Mouse (Mus musculus) olfactory bulb, adult 2 months (tissue): ENCODE measurements around the gene Cplx3.

ENCODE experiments used
- CTCF ChIP-seq: fragments of 200-500 bp; IDR thresholded peaks from 2 replicates; pipeline ENCODE4 v1.5.1; 2012; ENCODE audit warnings: low read depth, mild to moderate bottlenecking, low read length, moderate library complexity; ENCODE audit not compliant: insufficient read depth
- POLR2A ChIP-seq: fragments of 200-500 bp; IDR thresholded peaks from 2 replicates; pipeline ENCODE4 v1.6.1; 2012; ENCODE audit warnings: mild to moderate bottlenecking, low read depth, low read length, moderate library complexity; ENCODE audit not compliant: insufficient read depth

GRCm38 (mm10) chr9:57566846-57567245 is 39.2 kb downstream of the Cplx3 start:
- TF ChIP-seq POLR2A (no peak), CTCF (no peak)
